Mouse (Mus musculus): Measurements from ENCODE around the gene Cldn4.

Cldn4 gene

DNA sequence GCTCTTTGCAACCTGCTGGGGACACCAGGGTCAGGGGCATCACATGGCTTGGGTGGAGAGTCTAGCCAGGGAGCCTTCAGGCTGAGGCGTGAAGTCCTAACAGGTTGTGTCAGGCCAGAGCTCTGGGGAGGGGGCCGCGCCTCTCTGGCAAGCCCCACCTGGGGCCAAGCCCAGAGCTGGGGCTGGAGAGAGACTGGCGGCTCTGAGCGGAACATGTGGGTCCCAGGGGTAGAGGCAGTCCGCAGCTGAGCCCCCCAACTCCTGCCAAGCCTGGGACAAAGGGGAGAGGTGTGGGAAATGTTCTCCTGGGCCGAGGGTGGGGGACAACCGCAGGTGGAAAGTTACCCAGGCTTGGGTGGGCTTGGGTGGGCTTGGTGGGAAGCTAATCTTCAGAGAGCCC lies 49.8 kb downstream of the Cldn4 start:
- DNase-seq (ENCODE audit: inconsistent age in 2 of 2, low spot score in 1 of 2): no peak

DNA sequence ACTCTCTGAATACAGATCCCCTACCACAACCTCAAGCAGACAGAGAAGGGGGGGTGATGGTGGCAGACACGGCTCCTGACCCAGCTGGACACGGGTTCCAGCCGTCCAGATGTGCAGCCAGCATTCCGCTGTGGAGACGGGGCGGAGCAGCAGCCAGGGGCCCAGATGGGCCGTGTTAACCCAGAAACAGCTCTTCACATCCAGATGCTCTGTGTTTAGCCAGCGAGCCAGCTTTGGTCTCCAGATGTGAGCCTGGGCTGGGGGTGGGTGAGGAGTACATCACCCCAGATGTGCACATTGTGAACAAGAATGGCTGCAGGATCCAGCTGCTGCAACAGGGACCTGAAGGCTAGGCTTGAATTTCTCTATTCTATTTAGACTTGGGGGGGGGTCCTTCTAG lies 51.4 kb downstream of the Cldn4 start:
- DNase-seq (ENCODE audit: inconsistent age in 2 of 2, low spot score in 1 of 2): no peak

Data from adrenal gland, adult (tissue).